Mouse (Mus musculus) stomach, embryonic 14.5 days (tissue): ENCODE measurements around the gene Nr1i3. TPM values are rescaled to one million over a fixed set of nuclear protein-coding genes. Genes with fewer than 3 reads are reported as not detected.
A peak's percentile ranks its signal among the peaks of the same experiment; 100 is the strongest.

ENCODE experiments used
- ATAC-seq: fragments of 200-750 bp; cut with Nextera tagmentation; 2 replicates; pipeline ENCODE4 v1.8.0; 2017; ENCODE audit warnings: low read depth, moderate TSS enrichment; ENCODE audit not compliant: insufficient number of reproducible peaks, insufficient read depth, low FRiP score
- H3K27ac ChIP-seq: fragments of 300-500 bp; sonication (generic); 2 replicates; pipeline ENCODE4 v1.5.1; 2014; ENCODE audit warnings: mild to moderate bottlenecking, low read length, moderate library complexity, mixed read lengths
- H3K27me3 ChIP-seq: fragments of 300-500 bp; sonication (generic); 2 replicates; pipeline ENCODE4 v1.6.1; 2014; ENCODE audit warnings: low read length, control low read depth, mixed read lengths; ENCODE audit not compliant: control insufficient read depth, insufficient read depth
- H3K36me3 ChIP-seq: fragments of 300-500 bp; sonication (generic); 2 replicates; pipeline ENCODE4 v1.6.1; 2014; ENCODE audit warnings: mild to moderate bottlenecking, control low read depth, low read length, moderate library complexity, mixed read lengths; ENCODE audit not compliant: control insufficient read depth, insufficient read depth
- H3K4me1 ChIP-seq: fragments of 300-500 bp; sonication (generic); 2 replicates; pipeline ENCODE4 v1.6.1; 2014; ENCODE audit warnings: low read length, control low read depth, mixed read lengths; ENCODE audit not compliant: control insufficient read depth, insufficient read depth
- H3K4me2 ChIP-seq: fragments of 300-500 bp; sonication (generic); replicated peaks from 2 replicates; pipeline ENCODE4 v1.6.1; 2014; ENCODE audit warnings: low read depth, low read length, control low read depth
- H3K4me3 ChIP-seq: fragments of 300-500 bp; sonication (generic); 2 replicates; pipeline ENCODE4 v1.5.1; 2014; ENCODE audit warnings: low read depth, low read length, control low read depth
- H3K9ac ChIP-seq: fragments of 300-500 bp; sonication (generic); replicated peaks from 2 replicates; pipeline ENCODE4 v1.6.1; 2014; ENCODE audit warnings: low read depth, mild to moderate bottlenecking, control low read depth, low read length, moderate library complexity, mixed read lengths
- H3K9me3 ChIP-seq: fragments of 300-500 bp; sonication (generic); 2 replicates; pipeline ENCODE4 v1.6.1; 2016; ENCODE audit warnings: low read depth, low read length, control low read depth; ENCODE audit not compliant: control insufficient read depth
- WGBS: fragments of 180-500 bp; shearing (Covaris S2); extraction: QIAGEN DNeasy Blood & Tissue Kit; methylation state at CpG from one replicate; pipeline ENCODE4 v1.1.7; 2014; 5-methylcytosine and 5-hydroxymethylcytosine counted together
- polyA plus RNA-seq: library from polyadenylated mRNA; unstranded; fragments of >200 nt; fragmentation: Nextera tagmentation; extraction: Ambion mirVana; gene quantifications from 2 replicates; pipeline ENCODE4 v1.2.1, GENCODE M21; 2014

Nr1i3 gene
- polyA plus RNA-seq, 1 experiment from 2014 or later = 0.30 TPM

DNA sequence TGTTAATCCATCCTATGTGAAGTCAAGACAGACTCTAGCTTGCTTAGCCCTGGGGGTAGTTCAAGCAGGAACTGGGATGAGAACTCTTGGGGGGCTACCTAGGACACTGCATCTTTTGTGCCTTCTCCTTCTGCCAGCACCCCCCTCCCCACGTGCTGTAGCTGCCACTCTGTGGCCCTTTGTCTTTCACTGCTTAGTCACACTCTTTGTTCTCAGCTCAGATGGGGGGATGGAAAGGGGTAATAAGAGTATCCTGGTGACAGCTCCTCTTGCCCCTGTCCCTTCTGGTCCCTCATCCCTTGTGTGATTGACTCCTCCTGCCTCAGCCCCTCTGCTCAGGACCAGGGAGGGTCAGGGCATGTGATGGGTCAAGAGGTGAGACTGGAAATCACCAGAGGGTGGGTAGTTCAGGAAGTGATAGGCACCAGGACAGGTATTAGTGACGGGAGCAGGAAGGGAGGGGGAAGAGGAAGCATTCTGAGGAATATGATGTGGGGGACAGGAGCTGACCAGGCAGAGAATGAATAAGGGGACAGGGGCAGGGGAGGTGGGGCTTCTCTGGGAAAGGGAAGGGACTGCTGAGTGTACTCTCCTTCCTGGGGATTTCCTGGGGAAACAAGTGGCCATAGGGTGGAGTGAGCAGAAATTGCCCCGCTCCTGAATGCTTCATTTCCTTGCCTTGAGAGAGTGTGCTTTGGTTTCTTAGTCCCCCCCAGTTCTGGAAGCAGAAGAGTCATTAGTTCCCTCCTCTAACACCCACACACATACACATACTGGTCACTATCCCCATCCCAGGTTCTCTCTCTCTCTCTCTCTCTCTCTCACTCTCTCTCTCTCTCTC, 34.8 kb downstream of the Nr1i3 start:
- WGBS = 59% methylated on average over 3 of the region's 3 CpGs
- no peak for ATAC-seq
- H3K9ac ChIP-seq = no peak overlapping the region
- H3K9me3 ChIP-seq = no peaks in the 10 kb centered on the region
- H3K4me3 ChIP-seq = no peak overlapping the region
- no peak overlapping the region for H3K4me2 ChIP-seq
- H3K27ac ChIP-seq = peak overlapping the region; percentile 94; the same call in 1 of the 2 replicates
- H3K4me1 ChIP-seq = peaks cover 51% of the 10 kb centered on the region
- no peaks in the 10 kb centered on the region for H3K27me3 ChIP-seq
- H3K36me3 ChIP-seq = peaks cover 5% of the 10 kb centered on the region

GRCm38 (mm10) chr1:171249913-171250600, 36.3 kb downstream of the Nr1i3 start, which contains the start of gene Adamts4:
Adamts4 (plus strand) TSS chr1:171250421.
- peak within 1 kb of the TSS; percentile 31 for H3K4me3 ChIP-seq
- peak within 1 kb of the TSS; percentile 57 for H3K4me2 ChIP-seq
- 17% methylated on average over 5 of the region's 5 CpGs for WGBS
- H3K27me3 ChIP-seq = no peaks in the 10 kb centered on the region
- peak within 1 kb of the TSS; percentile 84 for H3K27ac ChIP-seq
- peak within 1 kb of the TSS; percentile 30 for H3K9ac ChIP-seq
- peaks cover 51% of the 10 kb centered on the region for H3K4me1 ChIP-seq
- H3K9me3 ChIP-seq = no peaks in the 10 kb centered on the region
- no peaks in the 10 kb centered on the region for H3K36me3 ChIP-seq
- no peak for ATAC-seq

DNA sequence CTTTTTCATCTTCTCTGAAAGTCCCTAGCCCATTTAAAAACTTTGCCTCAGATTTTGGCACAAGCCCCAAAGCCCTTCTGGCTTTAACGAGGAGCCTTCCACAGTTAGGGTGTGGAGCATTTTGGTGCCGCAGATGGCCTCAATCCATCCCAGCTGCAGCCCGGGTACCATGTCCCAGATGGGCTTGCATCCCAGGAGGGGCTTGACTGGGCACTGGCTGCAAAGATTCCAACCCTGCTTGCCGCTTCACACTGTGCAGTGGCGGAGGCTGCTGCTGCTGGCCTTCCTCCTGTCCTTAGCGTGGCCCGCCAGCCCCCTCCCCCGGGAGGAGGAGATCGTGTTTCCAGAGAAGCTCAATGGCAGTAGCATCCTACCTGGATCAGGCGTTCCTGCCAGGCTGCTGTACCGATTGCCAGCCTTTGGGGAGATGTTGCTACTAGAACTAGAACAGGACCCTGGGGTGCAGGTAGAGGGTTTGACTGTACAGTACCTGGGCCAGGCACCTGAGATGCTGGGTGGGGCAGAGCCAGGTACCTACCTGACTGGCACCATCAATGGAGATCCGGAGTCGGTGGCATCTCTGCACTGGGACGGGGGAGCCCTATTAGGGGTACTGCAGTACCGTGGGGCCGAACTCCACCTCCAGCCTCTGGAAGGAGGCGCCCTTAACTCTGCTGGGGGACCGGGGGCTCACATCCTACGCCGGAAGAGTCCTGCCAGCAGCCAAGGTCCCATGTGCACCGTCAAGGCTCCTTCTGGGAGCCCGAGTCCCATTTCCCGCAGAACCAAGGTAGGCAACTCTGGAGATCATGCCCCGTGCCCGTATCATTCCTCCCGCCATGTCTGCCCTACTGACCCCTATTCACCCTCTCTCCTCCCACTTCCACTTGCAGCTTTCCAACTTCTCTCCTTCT, 37.2 kb downstream of the Nr1i3 start, which contains the start of gene Ndufs2:
TSS of gene Ndufs2 (minus strand) at position 709 of the 914 bp plus-strand sequence.
- peaks cover 50% of the 10 kb centered on the region for H3K4me1 ChIP-seq
- peak within 1 kb of the TSS; percentile 57 for H3K4me2 ChIP-seq
- H3K9me3 ChIP-seq = no peaks in the 10 kb centered on the region
- no peaks in the 10 kb centered on the region for H3K27me3 ChIP-seq
- WGBS = 28% methylated on average over 26 of the region's 26 CpGs
- no peak for ATAC-seq
- peak within 1 kb of the TSS; percentile 30 for H3K9ac ChIP-seq
- peak within 1 kb of the TSS; percentile 84 for H3K27ac ChIP-seq
- H3K4me3 ChIP-seq = peak within 1 kb of the TSS; percentile 31
- H3K36me3 ChIP-seq = no peaks in the 10 kb centered on the region

DNA sequence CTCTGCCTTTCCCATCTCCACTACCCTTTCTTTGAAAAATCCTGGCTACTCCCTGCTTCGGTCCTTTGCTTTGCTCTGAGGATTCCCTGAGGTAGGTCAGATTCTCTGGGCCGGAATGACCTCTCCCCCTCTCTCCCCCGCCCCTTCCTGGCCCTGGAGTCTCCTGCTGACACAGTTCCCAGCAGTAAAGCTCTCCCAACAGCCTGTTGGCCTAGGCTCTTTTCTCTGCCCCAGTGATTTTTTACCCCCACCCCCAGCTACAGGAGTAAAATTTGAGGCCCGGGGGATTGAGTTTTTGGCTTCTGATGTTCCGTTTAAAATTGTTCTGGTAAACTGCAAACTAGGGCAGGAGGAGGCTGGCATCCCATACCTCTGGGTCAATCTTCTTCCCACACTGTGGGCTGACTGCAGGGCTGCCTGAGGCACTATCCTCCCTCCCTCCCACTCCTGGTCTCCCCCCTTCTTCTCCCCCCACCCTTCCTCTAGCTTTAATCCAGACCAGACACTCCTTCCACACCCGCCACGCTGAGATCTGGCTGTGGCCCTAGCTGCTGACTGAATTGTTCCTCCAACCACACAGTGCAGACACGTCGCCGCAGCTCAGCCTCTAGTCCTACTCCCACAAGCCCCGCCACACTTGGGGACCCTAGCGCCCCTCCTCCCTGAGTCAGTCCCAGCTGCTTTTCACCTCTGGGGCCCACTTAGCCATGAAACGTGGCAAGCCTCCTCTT, 38.0 kb downstream of the Nr1i3 start:
- Histone ChIP-seq H3K4me3 (peak overlapping the region; percentile 31), H3K27me3 (no peaks in the 10 kb centered on the region), H3K9me3 (no peaks in the 10 kb centered on the region), H3K4me2 (peak overlapping the region; percentile 57), H3K9ac (0 out of 2 replicates have a peak overlapping the region, but pooled peaks have one; percentile 28), H3K4me1 (peaks cover 47% of the 10 kb centered on the region), H3K27ac (peak overlapping the region; percentile 84), H3K36me3 (no peaks in the 10 kb centered on the region)
- 9% methylated on average over 13 of the region's 13 CpGs for WGBS
- ATAC-seq = peak; percentile 25; the same call in 1 of the 2 replicates

- Histone ChIP-seq H3K27me3 (no peaks in the 10 kb centered on the region), H3K36me3 (no peaks in the 10 kb centered on the region), H3K4me2 (peak overlapping the region; percentile 57), H3K4me3 (peak overlapping the region; percentile 31; the same call in 1 of the 2 replicates), H3K9me3 (no peaks in the 10 kb centered on the region), H3K9ac (0 out of 2 replicates have a peak overlapping the region, but pooled peaks have one; percentile 28), H3K27ac (peak overlapping the region; percentile 84), H3K4me1 (peaks cover 47% of the 10 kb centered on the region)
- ATAC-seq = no peak
- 59% methylated on average over 17 of the region's 17 CpGs for WGBS
These were observed 38.6 kb downstream of the Nr1i3 start for GRCm38 (mm10) chr1:171252415-171252814.

DNA sequence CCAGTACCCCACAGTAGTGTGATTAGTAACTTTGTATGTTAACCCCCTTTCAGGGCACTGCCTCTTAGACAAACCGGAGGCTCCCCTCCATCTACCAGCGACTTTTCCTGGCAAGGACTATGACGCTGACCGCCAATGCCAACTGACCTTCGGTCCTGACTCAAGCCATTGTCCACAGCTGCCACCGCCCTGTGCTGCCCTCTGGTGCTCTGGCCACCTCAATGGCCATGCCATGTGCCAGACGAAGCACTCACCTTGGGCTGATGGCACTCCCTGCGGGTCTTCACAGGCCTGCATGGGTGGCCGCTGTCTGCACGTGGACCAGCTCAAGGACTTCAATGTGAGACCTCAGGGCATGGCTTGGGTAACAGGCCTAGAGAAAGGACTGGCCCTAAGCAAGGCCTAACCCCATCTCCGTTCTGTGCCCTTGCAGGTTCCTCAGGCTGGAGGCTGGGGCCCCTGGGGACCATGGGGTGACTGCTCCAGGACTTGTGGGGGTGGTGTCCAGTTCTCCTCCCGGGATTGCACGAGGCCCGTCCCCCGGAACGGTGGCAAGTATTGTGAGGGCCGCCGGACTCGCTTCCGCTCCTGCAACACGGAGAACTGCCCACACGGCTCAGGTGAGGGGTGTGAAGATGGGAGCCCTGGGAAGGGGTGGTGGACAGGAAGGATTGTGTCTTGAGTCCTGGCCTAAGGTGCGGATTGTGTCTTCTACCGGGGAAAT, 42.5 kb downstream of the Nr1i3 start:
- H3K4me3 ChIP-seq = no peak overlapping the region
- 90% methylated on average over 24 of the region's 24 CpGs for WGBS
- no peaks in the 10 kb centered on the region for H3K36me3 ChIP-seq
- no peak overlapping the region for H3K27ac ChIP-seq
- no peak for ATAC-seq
- H3K4me1 ChIP-seq = peaks cover 15% of the 10 kb centered on the region
- no peak overlapping the region for H3K9ac ChIP-seq
- H3K27me3 ChIP-seq = no peaks in the 10 kb centered on the region
- H3K9me3 ChIP-seq = no peaks in the 10 kb centered on the region
- no peak overlapping the region for H3K4me2 ChIP-seq

- Histone ChIP-seq H3K36me3 (no peaks in the 10 kb centered on the region), H3K27me3 (no peaks in the 10 kb centered on the region), H3K27ac (no peak overlapping the region), H3K4me2 (no peak overlapping the region), H3K9ac (no peak overlapping the region), H3K4me3 (no peak overlapping the region), H3K4me1 (peaks cover 9% of the 10 kb centered on the region), H3K9me3 (no peaks in the 10 kb centered on the region)
- 63% methylated on average over 15 of the region's 15 CpGs for whole genome bisulfite sequencing
- ATAC-seq = no peak
These were observed 43.3 kb downstream of the Nr1i3 start for GRCm38 (mm10) chr1:171256937-171257548.
